Comparison of ENCODE assay signal across 14 mouse cellular contexts in genomic region chr7:78720989-78721816, GRCm38 (mm10). TPM values are rescaled to one million over a fixed set of nuclear protein-coding genes. Genes with fewer than 3 reads are reported as not detected.
A peak's percentile ranks its signal among the peaks of the same experiment; 100 is the strongest.
DNase-seq lines count a peak whose midpoint lies in the region; ATAC-seq lines count a peak whose summit lies in the region.
"Had no signal": no experiment of that assay in that cellular context is flagged by ENCODE, and none has a peak within 500 bp of the region (broad histone marks: within the 10 kb centered on the region; RNA-seq: fewer than 3 reads in every experiment).

No protein-coding gene starts in this region.

- DNase-seq in CD4-positive helper T cell, adult 2 months (ENCODE audit: low read depth, low spot score), result peak; percentile 83
- DNase-seq in CD8-positive naive resting alpha-beta T cell, adult 2 months (ENCODE audit: low read depth in 2 of 2, low spot score in 2 of 2), result peak; percentile 5 to 25
- DNase-seq in thymus, postnatal 0 days (ENCODE audit: low spot score), result peak; percentile 84
- DNase-seq in urinary bladder, adult 18-20 months (ENCODE audit: low spot score in 2 of 2), result no peak
- DNase-seq in left cerebral cortex, adult 9 months (ENCODE audit: low spot score in 2 of 2), result no peak
- DNase-seq in ovary, postnatal 10 days (ENCODE audit: low spot score), result no peak
- DNase-seq in lung, adult 18-20 months, result no peak
- DNase-seq: cerebellum, adult 9-11 months; embryo, embryonic 11 days; heart, postnatal 4 days; right cerebral cortex, postnatal 14 days had no signal

- peak; percentile 63 for ATAC-seq in megakaryocyte, adult 5-6 weeks (ENCODE audit: poor library complexity, severe bottlenecking)
- ATAC-seq: midbrain, embryonic 13.5 days had no signal

RNA-seq across cellular contexts. Expression of gene Ntrk3, which starts 16.6 kb away (rescaled TPM):
- total RNA-seq in megakaryocyte, adult 5-6 weeks (2015), result not detected in 2 replicates
- not detected in 2 replicates for total RNA-seq in megakaryocyte, adult 5-6 weeks (2017)
- polyA plus RNA-seq in thymus, postnatal 0 days (2015; fragmentation: Nextera tagmentation; extraction: Ambion mirVana), result 56.4 and 75.0 TPM in 2 replicates
- polyA plus RNA-seq: macrophage had no signal

Comparison
In these comparisons a context has a peak if more than half of its experiments do, and no peak if none do; other contexts are left out.
1. DNase-seq: peak in CD4-positive helper T cell, adult 2 months (single experiment), CD8-positive naive resting alpha-beta T cell, adult 2 months (2 of 2) and thymus, postnatal 0 days (single experiment); none in urinary bladder, adult 18-20 months (0 of 2), left cerebral cortex, adult 9 months (0 of 2), ovary, postnatal 10 days (single experiment) and lung, adult 18-20 months (0 of 2).